Mouse (Mus musculus): ENCODE measurements around the gene Olfr550.
"Not testable (repeated sequence)": the region's sequence is repeated elsewhere in the genome, so short reads cannot be mapped to it uniquely, and the experiment has no call there.

Gene Olfr550

DNA sequence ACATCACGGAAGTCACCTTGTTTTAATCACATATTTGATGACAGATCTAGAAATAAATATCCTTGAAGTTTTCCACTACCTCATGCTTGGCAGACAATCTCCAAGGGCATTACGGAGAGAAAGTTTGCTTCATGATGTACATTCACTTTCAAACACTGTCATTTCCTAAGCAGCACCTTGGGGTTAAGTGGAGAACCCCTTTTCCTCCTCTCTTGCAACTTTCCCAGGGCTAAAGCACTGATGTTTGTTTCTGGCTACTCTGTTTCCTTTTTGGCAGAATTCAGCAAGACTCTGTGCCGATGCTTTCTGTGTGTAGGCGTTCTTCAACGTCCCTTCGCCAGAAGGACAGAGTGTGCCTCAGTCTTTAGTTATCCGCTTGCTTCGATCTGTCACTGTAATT is at the start of gene Olfr550:
Gene Olfr550 (plus strand): TSS at position 301 of the 400 bp plus-strand sequence.
- no peak for DNase-seq (ENCODE audit: low spot score)

DNA sequence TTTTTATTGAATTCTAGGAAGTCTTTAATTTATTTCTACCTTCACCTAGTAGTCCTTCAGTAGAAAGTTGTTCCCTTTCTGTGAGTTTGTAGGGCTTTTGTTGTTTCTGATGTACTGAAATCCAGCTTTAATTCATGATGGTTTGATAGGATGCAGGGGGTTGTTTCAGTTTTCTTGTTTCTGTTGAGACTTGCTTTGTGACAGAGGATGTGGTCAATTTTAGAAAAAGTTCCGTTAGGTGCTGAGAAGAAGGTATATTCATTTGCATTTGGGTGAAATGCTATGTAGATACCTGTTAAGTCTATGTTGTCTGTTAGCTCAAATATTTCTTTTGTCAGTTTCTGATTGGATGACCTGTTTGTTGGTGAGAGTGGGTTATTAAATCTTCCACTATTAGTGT is 42.2 kb upstream of the Olfr550 start:
- DNase-seq (ENCODE audit: low spot score) = no peak

DNA sequence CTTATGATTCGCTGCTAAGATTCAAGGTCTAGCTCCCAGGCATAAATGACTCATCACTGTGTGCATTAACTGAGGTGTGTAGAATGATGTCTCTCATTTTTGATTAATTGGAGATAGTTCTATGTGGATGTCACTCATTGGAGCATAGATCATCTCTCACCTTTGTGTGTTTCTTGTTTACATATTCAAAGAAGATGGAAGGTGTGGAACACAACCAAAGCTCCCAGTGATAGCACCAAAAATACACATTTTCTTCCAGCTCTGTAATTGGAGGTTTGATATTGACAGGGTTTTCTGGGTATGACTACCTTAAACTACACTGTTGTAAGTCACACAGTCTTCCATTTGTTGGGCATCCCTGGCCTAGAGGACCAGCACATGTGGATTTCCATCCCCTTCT is 36.8 kb upstream of the Olfr550 start, which contains the start of gene Olfr547:
Gene Olfr547 (plus strand): TSS at position 301 of the 400 bp plus-strand sequence.
- DNase-seq (ENCODE audit: low spot score) = no peak

DNA sequence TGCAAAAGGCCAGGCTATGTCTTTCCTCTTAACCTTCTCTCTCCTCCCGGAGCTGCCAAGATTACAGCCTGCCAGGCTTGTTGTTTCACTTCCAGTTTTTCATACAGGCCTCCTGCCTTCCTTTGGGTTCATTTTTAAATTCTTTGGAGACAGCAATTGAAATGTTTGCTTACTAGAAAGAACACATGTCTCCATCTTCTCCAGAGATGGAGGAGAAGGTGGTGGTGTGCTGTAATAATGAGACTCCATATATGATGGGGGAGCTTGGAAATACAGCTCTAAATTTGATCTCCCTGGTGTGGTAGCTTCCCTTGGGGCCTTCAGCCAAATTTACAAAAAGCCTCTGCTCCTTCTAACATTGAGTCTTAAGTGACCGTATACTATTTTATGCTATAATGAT is 30.6 kb upstream of the Olfr550 start, which contains the start of gene Olfr548-ps1:
Gene Olfr548-ps1 (plus strand): TSS at position 301 of the 400 bp plus-strand sequence.
- peak; percentile 13 for DNase-seq (ENCODE audit: low spot score)

DNA sequence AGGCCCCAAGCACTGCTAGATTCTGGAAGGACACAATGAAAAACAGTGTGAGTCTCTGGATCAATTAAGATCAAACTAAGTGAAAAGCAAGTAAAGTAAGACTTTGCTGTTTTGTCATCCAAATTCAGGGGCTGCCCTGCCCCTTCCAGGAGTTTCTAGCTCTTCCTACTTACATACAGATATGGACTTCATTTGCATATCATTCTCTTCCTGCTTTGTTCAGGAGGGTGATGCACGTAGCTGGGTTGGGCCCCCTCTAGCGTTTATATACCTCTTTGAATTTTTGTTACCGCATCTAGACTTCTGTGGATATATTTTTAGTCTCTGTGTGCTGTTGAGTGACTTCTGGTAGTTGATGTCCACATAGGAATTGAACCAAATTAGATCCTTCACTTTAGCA is 30.0 kb upstream of the Olfr550 start:
- no peak for DNase-seq (ENCODE audit: low spot score)

DNA sequence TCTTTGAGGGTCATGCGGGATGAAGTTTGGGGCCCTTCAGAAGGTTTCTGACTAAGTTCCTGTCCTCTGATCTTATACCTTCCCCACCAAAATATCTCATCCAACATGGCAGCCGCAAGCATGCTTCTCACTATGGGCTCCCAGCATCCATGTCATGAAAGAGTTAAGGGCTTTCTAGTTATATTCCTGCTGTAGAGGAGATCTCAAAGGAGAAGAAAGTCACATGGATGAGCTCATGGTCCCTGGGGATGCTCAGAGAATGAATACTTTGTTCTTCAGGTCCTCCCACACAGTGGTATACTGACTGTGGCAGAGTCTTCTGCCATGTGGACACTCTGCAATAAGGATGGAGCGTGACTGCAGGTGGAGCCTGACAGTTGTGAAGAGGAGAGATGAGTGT is 21.7 kb upstream of the Olfr550 start, which contains the start of gene Olfr549:
Gene Olfr549 (plus strand): TSS at position 301 of the 400 bp plus-strand sequence.
- DNase-seq (ENCODE audit: low spot score) = no peak

DNA sequence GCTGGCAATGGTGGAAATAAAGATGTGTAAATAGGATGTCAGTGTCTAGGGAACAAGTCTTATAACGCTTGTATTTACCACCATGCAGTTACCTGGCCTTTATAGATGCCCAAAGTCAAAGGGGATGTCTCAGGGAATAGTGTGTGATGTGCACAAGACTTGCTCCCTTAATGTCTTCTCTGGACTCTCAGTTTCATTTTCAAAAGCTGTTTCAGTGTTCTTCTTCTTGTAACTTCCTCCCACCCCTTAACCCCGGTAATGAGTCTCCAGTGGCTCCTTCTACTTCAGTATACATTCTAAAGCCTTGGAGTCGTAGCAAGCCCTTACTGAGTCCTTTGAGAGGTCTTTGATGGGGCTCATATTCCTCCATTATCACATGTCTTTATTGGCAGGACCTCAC is 18.0 kb upstream of the Olfr550 start:
- DNase-seq (ENCODE audit: low spot score) = no peak

DNA sequence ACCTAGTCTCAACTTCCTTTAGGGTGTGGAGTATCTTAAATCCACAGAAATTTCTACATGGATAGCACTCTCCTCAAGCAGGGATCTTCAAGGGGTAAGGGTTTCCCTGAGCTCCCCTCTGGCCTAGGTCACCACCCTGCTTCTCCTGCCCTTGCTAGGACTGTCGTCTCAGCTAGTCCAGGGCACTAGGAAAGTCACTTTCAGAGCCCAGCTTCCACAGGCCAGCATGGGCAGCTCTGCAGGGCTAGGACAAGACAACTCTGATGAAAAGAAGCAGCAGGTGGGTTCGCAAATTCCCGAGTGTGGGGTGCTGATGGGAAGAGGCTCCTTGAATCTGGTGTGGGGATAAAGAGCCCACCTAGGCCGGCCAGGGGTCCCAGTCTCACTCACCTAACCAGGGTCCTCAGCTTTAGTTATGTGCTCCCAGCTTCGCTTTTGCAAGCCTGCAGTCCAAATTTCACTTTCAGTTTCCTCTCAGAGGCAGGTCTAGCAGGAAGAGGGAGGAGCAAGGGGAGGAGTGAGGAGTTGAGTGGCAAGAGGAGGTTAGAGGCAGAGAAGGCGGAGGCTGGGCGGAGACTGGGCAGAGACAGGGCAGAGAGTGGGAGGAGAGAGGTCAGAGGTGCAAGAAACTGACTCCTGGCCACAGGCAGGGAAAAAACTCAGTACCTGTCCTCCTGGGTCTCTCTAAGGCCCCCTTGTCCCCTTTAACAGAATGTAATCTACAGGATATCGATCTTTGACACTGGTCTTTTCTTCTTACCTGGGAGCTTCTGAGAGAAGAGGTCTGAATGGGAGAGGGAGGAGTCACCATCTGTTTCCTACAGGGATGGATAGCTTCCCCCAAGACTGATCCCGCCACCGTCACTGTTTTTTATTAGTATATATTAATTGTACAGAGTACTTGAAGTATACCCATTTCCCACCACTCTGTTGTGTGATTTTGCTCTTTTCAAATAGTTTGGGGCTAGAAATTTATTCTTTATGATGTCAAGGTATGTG is 5.9 kb upstream of the Olfr550 start, which contains the start of gene Trim21:
Gene Trim21 (minus strand): TSS at position 488 of the 999 bp plus-strand sequence.
- peak; percentile 92 for DNase-seq (ENCODE audit: low spot score)

DNA sequence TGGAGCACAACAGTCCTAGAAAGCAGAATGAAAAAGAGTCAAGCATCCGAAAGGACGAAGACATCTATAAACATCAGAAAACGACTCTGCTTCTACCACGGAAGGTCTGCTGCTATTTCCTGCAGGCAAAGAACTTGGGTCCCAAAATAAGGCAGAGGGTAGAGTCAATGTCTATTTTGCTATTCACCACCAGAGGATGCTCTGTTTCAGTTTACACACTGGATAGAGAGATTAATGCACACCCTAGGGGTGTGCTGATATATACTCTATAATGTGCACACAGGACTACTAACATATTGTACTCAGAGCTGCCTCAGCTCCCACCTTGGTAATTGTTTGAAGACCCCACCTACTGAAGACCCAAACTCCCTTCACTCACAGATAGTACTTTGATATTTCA is 5.0 kb upstream of the Olfr550 start:
- no peak for DNase-seq (ENCODE audit: low spot score)

DNA sequence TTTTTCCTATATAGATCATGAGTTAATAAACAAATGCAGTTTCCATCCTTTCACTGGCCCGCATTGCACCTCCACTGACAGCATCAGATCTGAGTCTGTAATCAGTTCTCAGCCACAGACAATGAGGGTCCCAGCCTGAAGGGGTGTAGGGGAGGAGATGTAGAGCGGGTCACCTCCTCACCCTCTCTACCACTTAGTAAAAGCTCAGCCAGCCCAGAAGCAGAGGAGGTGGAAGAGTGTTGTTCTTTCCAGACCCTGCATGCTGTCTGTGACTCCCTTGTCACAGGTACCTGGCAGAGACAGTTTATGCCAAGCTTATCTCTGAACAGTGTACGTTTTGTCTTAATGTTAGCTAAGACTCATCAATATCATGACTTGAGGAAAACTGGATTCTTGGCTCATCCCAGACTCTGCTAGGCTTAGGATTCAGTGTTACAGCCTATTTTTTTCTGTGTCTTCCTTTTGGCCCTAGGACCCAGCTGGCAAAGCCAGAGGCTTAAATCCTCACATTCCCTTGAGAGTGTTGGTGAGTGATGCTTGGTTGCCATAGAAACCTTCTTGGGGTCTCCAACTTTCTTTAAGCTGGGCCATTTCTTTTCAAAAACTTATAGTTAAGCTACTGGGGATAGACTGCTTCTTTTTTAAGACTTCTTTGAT is 2.1 kb downstream of the Olfr550 start:
- DNase-seq (ENCODE audit: low spot score) = no peak

DNA sequence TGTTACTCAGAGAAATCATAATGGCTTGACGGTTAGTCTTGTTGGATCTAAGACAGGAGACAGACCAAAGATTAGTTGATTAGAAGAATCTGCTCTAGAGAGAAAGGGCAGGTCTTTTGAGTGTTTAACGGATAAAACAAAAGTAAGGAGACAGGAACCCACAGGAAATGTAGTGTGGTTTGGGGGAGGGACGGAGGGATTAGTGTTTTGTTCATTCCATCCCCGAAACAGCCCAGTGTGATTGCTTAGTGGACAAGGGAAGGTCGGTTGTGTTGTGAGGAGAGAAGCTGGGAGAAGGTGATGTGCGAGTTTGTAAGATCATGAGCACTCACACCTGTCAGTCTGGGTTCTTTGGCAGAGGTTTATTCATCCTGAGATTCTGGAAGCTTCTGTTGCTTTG is 4.8 kb downstream of the Olfr550 start:
- DNase-seq (ENCODE audit: low spot score) = no peak

DNA sequence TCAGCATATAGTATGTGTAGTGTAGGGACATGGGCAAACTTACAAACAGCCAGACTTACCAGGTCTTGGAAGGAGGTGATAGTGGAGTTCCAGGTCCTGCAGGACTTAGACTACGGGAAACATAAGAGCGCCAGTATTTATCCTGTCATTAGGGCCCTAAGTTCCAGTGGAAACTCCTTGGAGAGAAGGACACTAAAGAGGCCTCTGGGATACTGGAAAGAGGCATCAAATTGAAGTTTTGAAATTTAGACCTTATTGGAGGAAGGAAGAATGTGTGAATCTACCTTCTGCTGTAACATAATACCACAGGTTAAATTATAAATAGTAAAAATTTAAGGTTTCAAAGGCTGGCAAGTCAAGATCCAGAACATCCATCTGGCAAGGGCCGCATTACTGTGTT is 20.5 kb downstream of the Olfr550 start, which contains the start of gene Olfr551:
Gene Olfr551 (minus strand): TSS at position 101 of the 400 bp plus-strand sequence.
- no peak for DNase-seq (ENCODE audit: low spot score)

DNA sequence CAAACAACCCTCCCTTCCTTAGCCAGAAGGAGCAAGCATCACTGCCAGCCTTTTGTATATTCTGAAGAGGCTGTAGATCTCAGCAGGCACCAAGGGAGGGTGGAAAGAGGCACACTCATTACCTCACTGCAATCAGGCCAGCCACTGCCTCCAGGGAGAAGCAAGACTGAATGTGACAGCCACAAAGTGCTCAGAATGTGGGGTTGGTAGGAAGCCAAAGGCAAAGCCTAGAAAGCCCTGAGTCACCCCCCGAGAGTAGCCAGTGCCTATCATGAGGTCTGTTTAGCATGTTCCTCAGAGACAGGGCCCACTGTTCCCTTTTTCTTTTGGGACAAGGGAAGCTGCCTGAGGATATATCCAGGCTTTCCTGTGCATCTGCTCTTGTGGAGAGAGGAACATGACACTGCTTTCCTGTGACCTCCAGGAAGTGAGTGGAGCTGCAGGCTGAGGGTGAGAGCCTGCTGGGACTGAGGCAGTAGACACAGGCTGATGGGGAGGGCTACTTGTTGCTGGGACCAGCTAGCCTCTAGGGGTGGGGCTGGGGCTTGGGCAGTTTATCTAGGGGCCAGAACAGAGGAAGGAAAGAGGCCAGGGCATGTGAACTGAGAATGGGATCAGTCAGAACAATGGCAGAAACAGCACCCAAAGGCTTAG is 26.3 kb downstream of the Olfr550 start, which contains the start of gene Olfr552:
Gene Olfr552 (plus strand): TSS at position 393 of the 654 bp plus-strand sequence.
- no peak for DNase-seq (ENCODE audit: low spot score)

DNA sequence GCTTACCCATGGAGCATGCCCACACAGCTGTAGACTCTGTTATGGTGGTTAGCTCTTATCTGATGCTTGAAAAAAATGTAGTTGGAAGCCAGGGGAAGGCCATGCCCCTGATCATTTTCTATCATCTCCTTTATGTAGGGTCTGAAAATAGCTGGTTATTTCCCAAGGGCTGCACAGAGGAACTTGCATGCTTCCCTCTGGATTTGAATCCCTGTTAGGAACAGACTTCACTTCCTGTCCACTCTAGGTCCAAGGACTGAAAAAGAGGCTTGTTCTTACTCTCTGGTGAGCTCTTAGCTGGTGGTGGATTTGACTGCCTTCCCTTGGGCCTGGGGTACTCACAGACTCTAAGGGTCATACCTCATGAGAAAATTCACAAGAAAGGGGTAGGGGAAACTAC is 46.9 kb downstream of the Olfr550 start, which contains the start of gene Olfr553:
Gene Olfr553 (minus strand): TSS at position 101 of the 400 bp plus-strand sequence.
- no peak for DNase-seq (ENCODE audit: low spot score)

DNA sequence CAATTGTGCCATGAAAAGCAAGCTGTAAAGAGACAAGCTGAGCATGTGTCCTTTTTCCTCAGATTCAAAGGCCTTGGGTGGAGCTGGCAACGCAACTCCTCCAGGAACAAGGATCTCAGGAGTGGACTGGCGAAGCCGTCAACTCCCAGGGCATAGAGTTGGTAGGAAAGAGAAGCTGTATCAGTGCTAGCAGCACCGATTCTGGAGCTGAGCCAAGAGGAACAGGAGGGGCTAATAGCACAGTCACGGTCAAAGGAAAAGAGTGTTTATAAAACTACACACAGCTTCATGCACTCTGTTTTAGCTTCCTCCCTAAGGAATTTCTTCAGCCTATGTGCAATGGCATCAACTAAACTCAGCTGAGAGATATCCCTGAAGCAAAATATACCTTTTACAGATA is 48.4 kb downstream of the Olfr550 start:
- DNase-seq (ENCODE audit: low spot score) = no peak

DNA sequence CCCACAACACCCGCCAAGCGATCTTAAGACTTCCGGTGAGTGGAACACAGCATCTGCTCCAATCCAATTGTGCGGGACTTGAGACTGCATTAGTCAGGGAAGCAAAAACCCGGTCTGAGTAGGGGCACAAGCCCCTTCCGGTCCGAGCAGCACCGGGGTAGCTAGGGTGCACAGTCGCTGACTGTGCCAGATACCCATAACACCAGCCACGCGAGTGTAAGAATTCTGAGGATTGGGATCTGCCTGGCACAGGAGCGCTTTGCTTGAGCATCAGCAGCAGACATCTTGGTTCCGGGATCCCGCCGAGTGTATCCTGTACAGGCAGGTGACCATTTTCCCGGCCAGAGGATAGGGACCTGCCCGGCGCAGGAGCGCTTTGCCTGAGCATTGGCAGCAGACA is 49.1 kb downstream of the Olfr550 start:
- not testable (repeated sequence) for DNase-seq (ENCODE audit: low spot score)

Data from adipocyte (in vitro differentiated cells).